Mouse (Mus musculus) limb, embryonic 14.5 days (tissue): ENCODE results near the gene Dmc1. TPM values are rescaled to one million over a fixed set of nuclear protein-coding genes. Genes with fewer than 3 reads are reported as not detected.
A peak's percentile ranks its signal among the peaks of the same experiment; 100 is the strongest.

ENCODE experiments used
- ATAC-seq: fragments of 200-750 bp; cut with Nextera tagmentation; 2 replicates; pipeline ENCODE4 v1.8.0; 2017; ENCODE audit warnings: low read depth, moderate number of reproducible peaks, moderate TSS enrichment; ENCODE audit not compliant: low FRiP score
- DNase-seq: peaks from one replicate; pipeline ENCODE4 v3.0.0-alpha.2; 2015; ENCODE audit warnings: low spot score
- H3K27ac ChIP-seq: fragments of 300-500 bp; sonication (generic); replicated peaks from 2 replicates; pipeline ENCODE4 v1.5.1; 2014; ENCODE audit warnings: low read depth, mild to moderate bottlenecking, low read length, moderate library complexity, mixed read lengths
- H3K27me3 ChIP-seq: fragments of 300-500 bp; sonication (generic); 2 replicates; pipeline ENCODE4 v1.6.1; 2014; ENCODE audit warnings: low read length, mixed read lengths; ENCODE audit not compliant: control insufficient read depth, insufficient read depth
- H3K36me3 ChIP-seq: fragments of 300-500 bp; sonication (generic); 2 replicates; pipeline ENCODE4 v1.6.1; 2014; ENCODE audit warnings: mild to moderate bottlenecking, low read length, moderate library complexity, mixed read lengths; ENCODE audit not compliant: control insufficient read depth, insufficient read depth
- H3K4me1 ChIP-seq: fragments of 300-500 bp; sonication (generic); 2 replicates; pipeline ENCODE4 v1.6.1; 2014; ENCODE audit warnings: antibody characterized with exemption, low read length, mixed read lengths; ENCODE audit not compliant: control insufficient read depth, insufficient read depth
- H3K4me2 ChIP-seq: fragments of 300-500 bp; sonication (generic); replicated peaks from 2 replicates; pipeline ENCODE4 v1.6.1; 2014; ENCODE audit warnings: low read depth, mild to moderate bottlenecking, low read length, moderate library complexity; ENCODE audit not compliant: severe bottlenecking
- H3K4me3 ChIP-seq: fragments of 300-500 bp; sonication (generic); replicated peaks from 2 replicates; pipeline ENCODE4 v1.5.1; 2014; ENCODE audit warnings: low read length
- H3K9ac ChIP-seq: fragments of 300-500 bp; sonication (generic); 2 replicates; pipeline ENCODE4 v1.6.1; 2014; ENCODE audit warnings: mild to moderate bottlenecking, low read depth, low read length, moderate library complexity; ENCODE audit not compliant: severe bottlenecking
- H3K9me3 ChIP-seq: fragments of 300-500 bp; sonication (generic); 2 replicates; pipeline ENCODE4 v1.6.1; 2016; ENCODE audit warnings: low read length; ENCODE audit not compliant: control insufficient read depth
- POLR2A ChIP-seq: fragments of 200-500 bp; IDR thresholded peaks from 2 replicates; pipeline ENCODE4 v1.8.0; 2012; ENCODE audit warnings: inconsistent platforms, mild to moderate bottlenecking, moderate library complexity, borderline replicate concordance; ENCODE audit not compliant: insufficient read depth, insufficient read length; ENCODE audit errors: extremely low read depth
- WGBS: fragments of 180-500 bp; shearing (Covaris S2); extraction: QIAGEN DNeasy Blood & Tissue Kit; methylation state at CpG from one replicate; pipeline ENCODE4 v1.1.7; 2014; 5-methylcytosine and 5-hydroxymethylcytosine counted together
- polyA plus RNA-seq, 2 experiments: library from polyadenylated mRNA; depleted of rRNA in 1 of 2; stranded (reverse) in 1 of 2; unstranded in 1 of 2; fragments of >200 nt; fragmentation: Nextera tagmentation in 1 of 2; extraction: Ambion mirVana in 1 of 2; gene quantifications; 2 replicates each; pipeline versions ENCODE4 v1.2.1 to v1.2.3; 2012 to 2014

Gene Dmc1
- polyA plus RNA-seq, 2 experiments: 2.6 to 13.6 TPM

DNA sequence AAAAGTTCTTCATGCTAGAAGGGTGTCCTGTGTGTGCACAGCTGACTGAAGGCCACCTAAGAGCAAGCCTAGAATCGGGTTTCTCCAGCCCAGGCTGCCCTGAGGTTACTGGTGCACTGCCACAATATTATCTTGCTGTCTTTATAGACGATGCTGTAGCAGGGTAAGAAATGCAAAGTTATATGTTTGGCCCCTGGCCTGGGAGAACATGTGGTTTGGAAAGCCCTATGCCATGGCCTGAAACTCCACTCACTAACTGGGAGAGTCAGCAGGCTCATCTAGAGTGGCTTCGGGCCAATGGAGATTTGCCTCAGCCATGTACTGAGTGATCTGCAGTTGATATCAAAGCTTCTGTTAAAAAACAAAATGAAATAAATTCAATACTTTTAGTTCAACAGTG is 71.1 kb downstream of the Dmc1 start:
- Histone ChIP-seq H3K9me3 (no peaks in the 10 kb centered on the region), H3K27me3 (no peaks in the 10 kb centered on the region), H3K4me1 (no peaks in the 10 kb centered on the region), H3K27ac (no peak overlapping the region), H3K36me3 (peaks cover 99% of the 10 kb centered on the region), H3K9ac (no peak overlapping the region), H3K4me3 (no peak overlapping the region), H3K4me2 (no peak overlapping the region)
- no peak for DNase-seq
- 86% methylated on average over 3 of the region's 3 CpGs for WGBS
- ATAC-seq: no peak
- no peak for TF ChIP-seq POLR2A

DNA sequence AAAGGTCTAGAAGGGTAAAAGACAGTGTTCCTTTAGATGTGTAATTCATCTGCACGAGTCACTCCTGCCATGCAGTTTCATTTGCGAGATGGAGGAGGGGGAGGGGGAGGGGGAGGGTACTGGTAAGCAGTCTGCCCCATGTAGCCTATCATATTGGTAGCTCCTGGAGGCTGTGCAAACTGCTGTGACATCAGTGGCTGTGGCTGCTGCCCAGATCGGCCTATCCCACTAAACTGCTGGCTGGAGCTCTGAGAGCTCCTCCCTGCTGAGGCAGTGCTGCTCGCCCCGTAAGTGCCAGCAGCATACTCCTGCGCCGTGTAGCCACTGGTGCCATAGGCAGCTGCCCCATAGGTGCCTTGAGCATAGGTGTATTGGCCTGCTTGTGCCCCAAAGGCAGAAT is 75.0 kb downstream of the Dmc1 start:
- Histone ChIP-seq H3K27ac (no peak overlapping the region), H3K27me3 (no peaks in the 10 kb centered on the region), H3K9me3 (no peaks in the 10 kb centered on the region), H3K36me3 (peaks cover 96% of the 10 kb centered on the region), H3K4me1 (no peaks in the 10 kb centered on the region), H3K9ac (no peak overlapping the region), H3K4me2 (no peak overlapping the region), H3K4me3 (no peak overlapping the region)
- ATAC-seq (no peak), DNase-seq (no peak)
- 32% methylated on average over 3 of the region's 7 CpGs for WGBS
- no peak for TF ChIP-seq POLR2A

DNA sequence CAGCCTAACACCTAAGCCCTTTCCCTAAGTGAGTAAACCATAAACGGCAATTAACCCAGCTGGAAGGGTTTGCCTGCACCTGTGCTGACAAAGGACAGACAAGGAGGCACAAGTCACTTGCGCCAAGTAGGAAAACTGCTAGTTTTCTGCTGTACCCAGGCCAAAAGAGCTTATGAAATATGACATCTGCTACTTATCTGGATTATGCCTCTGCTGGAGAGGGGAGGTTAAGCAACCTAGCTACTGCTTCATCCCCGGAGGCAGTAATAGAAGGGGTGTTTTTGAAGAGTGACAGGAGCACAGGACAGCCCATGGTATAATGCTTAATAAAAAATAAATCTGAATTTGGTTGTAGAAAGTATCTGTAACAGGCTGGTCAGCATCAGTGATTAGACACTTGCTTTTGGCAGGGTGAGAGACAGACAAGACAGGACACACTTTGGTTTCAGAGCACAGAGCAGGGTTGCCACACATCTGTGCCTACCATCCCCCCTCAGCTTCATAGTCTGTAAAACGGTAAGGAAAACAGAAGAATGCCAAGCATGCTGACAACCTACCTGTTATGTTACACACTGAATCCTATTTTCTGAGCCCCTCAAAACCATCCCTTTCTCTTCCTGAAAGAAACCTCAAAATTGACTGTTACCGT is 76.8 kb downstream of the Dmc1 start:
- peaks cover 95% of the 10 kb centered on the region for H3K36me3 ChIP-seq
- WGBS: 55% methylated on average over 5 of the region's 5 CpGs
- no peaks in the 10 kb centered on the region for H3K9me3 ChIP-seq
- no peak overlapping the region for H3K4me2 ChIP-seq
- no peak overlapping the region for H3K27ac ChIP-seq
- peak; percentile 24 for DNase-seq
- no peak for TF ChIP-seq POLR2A
- no peaks in the 10 kb centered on the region for H3K27me3 ChIP-seq
- no peaks in the 10 kb centered on the region for H3K4me1 ChIP-seq
- no peak overlapping the region for H3K9ac ChIP-seq
- no peak overlapping the region for H3K4me3 ChIP-seq
- ATAC-seq: no peak

DNA sequence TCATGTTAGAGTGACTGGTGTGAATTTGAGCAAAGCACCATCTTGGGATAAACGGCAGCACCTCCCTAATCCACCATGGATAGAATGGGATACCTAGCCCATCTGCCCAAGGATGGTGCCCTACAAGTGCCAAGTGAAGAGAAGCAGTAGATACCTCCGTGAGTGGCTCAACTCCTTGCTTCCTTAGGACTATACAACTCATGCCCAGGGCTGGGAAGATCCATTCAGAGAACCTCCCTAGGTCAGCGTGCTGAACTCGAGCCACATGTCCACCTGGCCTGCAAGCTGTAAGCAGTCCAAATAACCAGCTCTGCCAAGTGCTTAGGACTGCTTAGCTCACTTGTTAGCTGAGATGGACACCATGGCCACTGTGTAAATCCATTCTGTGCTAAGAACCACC is 77.7 kb downstream of the Dmc1 start:
- no peak for TF ChIP-seq POLR2A

DNA sequence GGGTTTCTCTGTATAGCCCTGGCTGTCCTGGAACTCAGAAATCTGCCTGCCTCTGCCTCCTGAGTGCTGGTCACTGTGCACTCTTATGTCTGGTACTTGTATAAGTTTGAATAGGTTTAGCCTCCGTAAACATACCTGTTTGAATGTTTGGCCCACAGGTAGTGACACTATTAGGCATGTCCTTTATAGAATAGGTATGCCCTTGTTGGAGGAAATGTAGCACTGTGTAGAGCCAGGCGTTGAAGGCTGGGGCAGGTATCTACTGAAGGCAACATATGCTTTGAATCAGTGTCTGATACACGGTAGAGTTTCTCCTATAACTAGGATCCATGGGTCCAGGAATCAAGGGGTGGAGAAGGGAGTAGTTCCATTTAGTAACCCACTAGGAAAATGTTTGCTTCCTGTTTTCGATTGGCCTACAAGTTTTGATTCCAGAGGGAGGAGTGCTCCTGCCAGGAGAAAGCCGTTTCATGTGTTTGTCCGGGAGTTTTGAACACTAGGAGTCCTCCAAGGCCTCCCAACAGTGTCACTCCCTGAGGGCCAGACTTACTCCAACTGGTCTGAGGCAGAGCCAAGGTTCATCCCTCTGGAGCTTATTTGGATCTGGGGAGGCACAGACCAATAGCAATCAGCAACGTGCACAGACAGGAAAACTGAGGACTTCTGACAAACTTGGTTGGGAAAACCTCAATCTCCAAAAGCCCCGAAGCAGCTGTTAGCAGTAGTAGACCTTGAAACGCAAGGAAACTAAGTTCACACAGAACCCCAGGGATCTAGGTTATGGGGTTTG is 78.7 kb downstream of the Dmc1 start:
- DNase-seq (no peak), ATAC-seq (peak; percentile 8; the same call in 1 of the 2 replicates)
- Histone ChIP-seq H3K4me2 (no peak overlapping the region), H3K4me3 (no peak overlapping the region), H3K36me3 (peaks cover 84% of the 10 kb centered on the region), H3K27me3 (no peaks in the 10 kb centered on the region), H3K9ac (no peak overlapping the region), H3K4me1 (no peaks in the 10 kb centered on the region), H3K9me3 (no peaks in the 10 kb centered on the region), H3K27ac (no peak overlapping the region)
- WGBS: 54% methylated on average over 9 of the region's 9 CpGs
- no peak for TF ChIP-seq POLR2A

More for the DNA sequence above, 77.7 kb downstream of the Dmc1 start:
- no peak overlapping the region for H3K4me2 ChIP-seq
- H3K27ac ChIP-seq: no peak overlapping the region
- no peak overlapping the region for H3K9ac ChIP-seq
- ATAC-seq: no peak
- no peaks in the 10 kb centered on the region for H3K9me3 ChIP-seq
- H3K4me1 ChIP-seq: no peaks in the 10 kb centered on the region
- peaks cover 94% of the 10 kb centered on the region for H3K36me3 ChIP-seq
- DNase-seq: no peak
- no peak overlapping the region for H3K4me3 ChIP-seq
- WGBS: 78% methylated on average over 4 of the region's 4 CpGs
- H3K27me3 ChIP-seq: no peaks in the 10 kb centered on the region
